Mouse (Mus musculus): ENCODE measurements around the gene Auts2.

Gene Auts2

DNA sequence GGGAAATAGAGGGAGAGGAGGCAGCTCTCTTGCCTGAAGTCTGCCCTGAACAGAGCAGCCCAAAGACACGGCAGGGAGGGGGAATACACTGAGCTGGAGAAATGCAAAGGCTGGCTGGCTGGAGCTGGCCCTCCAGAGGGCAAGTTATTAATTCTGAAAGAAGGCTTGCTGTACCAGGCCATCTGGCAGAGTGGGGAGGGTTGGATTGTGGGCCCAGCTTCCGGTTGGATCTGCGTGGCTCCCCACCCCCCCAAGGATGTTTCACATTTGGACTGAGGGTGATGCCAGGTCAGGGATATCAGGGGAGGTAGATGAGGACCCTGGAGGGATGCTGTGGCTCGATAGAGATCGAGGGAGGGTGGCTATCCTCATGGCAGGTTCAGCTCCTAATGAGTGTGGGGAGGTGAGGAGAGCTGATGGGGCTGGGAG is 968.0 kb downstream of the Auts2 start:
- DNase-seq (ENCODE audit: low spot score in 2 of 2), result no peak

DNA sequence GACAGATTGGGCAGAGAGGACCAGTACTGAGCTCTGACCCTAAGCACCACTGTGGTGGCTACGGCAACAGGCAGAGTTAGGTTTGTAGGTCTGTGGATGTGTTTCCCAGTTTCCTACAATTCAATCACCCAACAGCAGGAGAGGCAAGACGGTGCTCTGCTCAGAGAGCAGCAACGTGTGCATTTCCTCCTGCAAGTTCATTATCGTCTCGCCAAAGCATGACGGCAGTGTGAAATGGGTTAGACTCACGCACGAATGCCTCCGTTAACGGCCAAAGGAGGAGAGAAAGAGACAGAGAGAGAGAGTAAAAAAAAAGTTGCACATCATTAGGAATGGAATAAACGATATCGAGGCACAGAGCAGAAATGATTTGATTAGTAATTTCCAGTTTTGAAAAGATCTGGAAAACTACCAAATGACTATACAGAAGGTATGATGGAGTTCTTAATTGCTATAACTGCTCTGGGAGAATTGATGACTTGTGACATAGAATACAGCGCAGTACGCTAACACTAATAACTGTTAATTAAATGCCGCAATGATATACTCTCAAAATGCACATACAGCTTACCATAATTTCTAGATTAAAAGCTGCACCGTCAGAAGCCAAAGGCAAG is 968.6 kb downstream of the Auts2 start:
- DNase-seq (ENCODE audit: low spot score in 2 of 2), result no peak

DNA sequence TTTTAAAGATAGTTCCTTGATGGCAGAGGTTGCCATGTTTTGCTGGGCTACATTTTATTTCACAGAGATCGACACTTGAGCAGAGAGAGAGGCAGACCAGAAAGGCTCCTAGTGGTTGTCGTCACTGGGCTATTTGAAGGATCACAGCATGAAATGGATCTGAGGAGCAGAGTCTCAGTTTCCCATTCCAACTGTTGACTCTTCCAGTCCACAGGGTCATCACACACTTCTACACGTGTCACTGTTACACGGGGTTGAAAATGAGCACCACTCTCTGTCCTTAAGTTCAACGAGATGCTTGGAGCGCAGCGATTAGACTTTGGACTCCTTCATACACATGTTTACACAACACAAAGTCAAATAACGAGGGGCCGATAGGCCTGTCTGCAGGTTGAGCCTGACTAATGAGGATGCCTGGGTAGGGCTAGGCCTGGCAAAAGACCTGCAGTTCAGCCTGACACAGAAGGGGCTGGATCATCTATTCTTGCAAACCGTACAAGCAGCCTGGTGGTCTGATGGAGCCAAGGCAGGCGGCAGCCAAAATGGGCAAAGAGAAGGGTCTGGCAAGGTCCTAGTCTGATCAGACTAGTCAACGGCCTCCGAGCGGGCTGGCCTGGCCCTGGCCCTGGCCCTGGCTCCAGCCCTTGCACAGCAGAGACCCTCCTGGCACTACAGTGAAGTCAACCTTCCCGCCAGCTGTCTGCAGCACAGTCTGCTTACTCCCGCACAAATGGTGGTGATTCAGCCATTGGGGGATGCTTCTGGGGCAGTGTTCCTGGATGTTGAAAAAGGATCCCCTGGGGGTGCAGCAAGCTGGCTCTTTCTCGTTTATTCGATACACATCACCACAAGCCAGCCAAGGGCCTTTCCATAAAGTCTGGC is 969.6 kb downstream of the Auts2 start:
- no peak for DNase-seq (ENCODE audit: low spot score in 2 of 2)

DNA sequence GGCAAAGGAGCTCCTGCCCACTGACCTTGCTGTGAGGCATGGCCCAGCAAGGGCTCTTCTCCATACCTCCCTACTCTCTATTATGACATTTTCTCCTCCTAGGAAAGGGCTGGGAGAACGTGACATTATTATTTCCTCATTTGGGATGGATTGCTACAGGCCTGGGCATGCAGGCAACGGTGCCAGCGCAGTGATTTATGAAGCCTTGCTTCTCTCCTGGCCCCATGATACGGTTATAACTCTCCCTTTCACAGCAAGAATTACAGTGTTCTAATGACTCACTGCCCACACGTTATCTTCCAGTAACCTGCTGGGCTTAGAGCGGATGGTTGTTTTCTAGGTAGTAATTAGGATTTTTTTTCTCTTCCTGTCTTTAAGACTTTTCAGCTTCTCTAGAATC is 977.1 kb downstream of the Auts2 start:
- peak; percentile 37 to 75 for DNase-seq (ENCODE audit: low spot score in 2 of 2)

DNA sequence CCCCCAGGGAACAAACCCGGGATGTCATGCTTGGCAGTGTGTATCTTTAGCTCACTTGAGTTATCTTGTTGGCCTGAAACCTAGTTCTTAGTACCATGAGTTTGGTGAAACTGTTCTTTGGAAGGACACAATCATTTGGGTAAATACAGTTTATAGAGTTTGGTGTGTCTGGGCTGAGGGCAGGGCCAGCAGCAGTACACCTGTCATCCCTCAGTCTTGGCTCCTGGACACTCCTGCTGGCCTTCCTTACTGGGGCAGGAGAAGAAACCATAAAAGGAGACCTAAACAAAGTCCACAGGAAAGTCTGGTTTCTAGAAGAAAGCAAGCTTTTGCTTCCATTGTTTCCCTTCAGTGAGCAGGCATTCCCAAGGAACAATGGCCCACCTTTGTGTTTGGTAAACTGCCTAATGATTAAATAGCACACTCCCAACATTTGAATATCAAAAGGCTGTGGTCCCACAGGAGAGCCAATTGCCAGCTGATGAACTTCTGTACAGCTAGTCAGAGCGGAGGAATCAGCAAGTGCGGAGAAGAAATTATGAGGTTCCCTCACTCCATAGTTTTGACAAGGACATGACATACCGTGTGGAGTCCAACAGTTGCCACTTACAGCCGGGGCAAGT is 979.4 kb downstream of the Auts2 start:
- DNase-seq (ENCODE audit: low spot score in 2 of 2), result no peak

DNA sequence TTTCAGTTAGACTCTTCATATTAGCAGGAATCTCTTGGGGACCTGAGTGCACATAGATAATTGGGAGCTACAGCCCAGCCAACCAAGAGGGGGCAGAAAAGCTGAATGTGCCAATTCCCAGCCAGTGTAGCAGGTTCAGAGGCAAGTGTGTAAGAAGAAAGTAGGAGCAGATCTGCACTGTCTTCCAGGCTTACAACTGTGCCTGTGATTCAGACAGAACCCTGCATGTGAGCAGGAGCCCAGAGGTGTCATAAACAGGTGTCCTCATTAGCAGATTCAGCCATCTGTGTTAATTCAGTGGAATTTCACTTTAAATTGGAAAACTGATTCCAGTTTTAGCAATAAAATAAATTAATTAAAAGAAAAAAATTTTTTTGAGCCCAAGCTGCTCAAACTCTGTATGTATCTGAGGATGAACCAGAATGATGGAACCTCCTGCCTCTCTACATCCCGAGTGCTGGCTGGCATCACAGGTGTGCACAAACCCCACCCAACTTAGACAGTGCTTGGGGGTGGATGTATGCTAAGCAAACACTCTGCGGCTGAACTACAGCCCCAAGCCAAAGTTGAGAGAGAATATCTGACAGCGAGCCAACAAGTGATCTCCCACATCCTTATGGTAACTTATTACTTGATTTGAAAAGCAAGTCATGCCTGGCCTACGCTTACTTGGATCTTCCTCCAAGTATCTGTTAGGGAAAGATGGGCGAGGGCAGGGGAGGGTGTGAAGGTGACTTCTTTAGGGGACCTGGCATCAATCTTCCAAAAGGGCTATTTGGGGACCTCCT is 982.2 kb downstream of the Auts2 start:
- DNase-seq (ENCODE audit: low spot score in 2 of 2), result no peak

DNA sequence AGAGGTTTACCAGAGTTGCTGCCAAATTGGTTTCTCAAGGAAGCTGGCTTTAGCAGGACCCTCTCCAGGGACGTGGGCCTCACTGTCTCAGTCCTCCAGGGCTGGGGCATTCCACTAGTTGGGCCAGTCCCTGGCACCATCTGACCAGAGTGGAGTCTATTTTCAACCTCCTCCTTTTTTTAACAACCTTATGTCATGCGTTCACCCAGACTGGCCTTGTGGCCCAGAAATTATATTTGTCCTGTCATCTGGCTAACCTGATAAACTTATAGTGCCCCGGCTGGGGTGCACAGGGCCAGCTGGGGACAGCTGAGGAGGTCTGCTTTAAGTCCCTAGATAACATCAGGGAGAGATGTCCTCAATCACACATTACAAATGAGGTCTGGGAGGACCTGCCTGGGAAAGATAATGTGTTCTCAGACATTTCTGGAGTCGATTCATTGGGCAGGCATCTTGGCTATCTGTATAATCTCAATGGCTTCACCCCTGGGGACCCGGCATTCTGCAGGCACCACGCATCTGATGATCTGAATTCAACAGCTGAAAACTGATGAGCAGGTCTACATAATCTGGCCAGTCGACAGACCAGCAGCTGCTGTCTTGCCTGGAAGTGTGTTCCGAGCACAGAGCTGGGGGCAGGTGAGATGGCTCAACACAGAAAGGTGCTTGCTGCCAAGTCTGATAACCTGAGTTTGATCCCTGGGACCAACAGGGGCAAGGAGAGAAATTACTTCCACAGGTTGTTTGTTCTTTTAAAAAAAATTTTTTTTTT is 984.6 kb downstream of the Auts2 start:
- DNase-seq (ENCODE audit: low spot score in 2 of 2), result no peak

DNA sequence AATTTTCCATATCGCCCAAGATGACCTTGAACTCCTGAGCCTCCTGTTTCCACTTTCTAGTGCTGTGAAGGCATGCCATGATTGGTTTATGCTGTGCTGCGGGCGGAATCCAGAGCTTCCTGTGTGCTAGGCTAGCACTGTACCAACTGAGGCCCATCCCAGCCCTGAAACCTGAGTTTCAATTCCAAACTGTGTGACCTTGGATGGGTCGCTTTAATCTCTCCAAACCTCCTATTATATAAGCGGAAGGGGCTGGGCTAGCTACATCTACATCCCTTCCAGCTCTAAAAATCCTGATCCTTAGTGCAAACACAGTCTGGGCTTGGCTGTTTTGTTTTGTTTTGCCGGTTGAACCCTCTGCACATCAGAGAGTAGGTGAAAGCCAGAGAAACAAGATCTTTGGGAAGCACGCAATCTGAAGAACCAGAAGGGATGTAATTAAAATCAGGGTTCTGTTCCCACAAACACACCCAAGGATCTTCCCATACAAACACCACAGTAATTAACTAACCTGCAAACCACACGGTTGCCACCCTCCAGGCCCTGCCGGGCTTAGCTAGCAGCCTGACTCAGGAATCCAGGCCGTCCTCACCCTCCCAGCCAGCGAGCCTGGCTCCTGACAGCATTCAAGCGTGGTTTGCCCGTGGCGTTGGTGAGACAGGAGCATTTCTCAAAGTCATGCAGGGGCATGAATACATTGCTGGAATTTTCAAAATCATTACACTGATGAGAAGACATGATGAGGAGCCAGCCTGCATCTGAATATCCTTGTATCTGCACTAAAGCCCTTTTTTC is 985.4 kb downstream of the Auts2 start:
- DNase-seq (ENCODE audit: low spot score in 2 of 2), result no peak

DNA sequence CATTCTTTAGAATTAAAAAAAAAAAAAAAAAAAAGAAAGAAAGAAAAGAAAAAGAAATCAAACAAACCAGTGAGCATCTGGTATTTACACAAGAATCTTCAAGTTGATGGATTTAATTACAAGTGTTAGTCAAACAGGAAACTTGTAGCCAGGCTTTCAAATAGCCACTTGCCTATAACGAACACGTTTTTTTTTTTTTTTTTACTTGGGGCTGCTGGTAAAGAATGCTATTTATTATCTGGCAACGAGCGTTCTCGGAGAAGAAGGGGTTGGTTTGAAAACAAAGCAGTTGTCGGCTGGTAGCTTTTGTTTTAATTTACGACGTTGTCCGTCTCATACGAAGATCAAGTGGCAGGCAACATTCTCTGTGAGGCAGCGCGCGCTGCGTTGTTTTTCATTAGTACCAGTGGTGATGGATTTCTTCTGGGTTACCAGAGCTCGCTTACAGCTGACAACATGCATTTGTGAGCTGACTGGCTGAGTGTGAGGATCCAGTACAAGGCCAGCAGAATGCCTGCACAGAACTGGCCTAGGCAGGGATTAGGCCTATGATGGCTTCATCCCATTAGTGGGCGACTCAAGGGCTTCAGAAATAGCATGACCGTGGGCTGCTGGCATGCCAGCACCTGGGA is 994.1 kb downstream of the Auts2 start:
- no peak for DNase-seq (ENCODE audit: low spot score in 2 of 2)

DNA sequence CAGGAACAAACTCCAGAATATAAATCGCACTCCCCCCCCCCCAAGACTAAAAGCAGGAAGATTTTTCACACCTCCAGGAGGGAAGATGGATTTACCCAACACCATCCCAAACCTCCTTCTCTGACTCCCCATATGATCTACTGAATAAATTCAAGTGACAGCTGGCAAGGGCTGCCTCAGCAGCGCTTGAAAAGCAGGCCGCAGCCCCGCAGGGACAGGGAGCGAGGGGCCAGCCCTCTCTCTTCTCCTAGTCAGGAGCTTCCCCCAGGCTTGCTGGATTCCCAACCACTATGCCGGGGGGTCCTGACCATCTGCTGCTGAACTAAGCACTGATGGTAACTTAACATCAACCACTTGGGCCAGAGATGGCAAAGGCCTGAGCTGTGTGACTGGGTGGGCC is 995.2 kb downstream of the Auts2 start:
- DNase-seq (ENCODE audit: low spot score in 2 of 2), result no peak

DNA sequence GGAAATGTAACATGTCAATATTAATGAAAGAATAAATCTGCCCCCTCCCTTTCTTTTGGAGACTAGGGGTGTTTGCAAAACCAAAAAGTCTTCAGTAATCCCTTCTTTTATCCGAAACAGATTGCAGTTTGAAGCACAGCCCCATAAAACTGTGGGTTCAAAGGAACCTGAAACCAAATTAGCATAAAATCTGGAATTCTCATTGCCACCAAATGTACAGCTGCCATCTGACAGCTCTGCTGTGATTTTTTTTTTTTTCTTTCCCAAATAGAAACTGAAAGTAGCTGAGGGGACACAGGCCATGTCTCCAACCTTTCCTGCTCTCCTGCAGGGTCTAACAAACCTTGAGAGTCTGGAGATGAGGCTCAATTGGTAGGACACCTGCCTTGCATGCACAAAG is 996.7 kb downstream of the Auts2 start:
- no peak for DNase-seq (ENCODE audit: low spot score in 2 of 2)

DNA sequence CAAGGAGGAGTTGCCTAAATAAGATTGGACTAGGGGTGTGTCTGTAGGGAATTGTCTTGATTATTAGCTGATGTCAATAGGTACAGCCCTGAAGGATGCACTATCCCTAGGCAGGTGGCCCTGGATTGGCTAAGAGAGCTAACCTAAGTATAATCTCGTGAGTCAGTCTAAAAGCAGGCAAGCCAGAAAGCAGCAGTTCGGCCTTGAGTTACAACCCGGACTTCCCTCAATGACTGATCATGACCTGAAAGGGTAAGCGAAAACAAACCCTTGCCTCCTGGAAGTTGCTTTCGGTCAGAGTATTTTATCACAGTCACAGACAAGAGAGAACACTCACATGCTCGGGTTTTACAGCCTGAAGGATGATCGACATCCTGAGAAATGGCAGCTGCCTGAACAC is 998.8 kb downstream of the Auts2 start:
- DNase-seq (ENCODE audit: low spot score in 2 of 2), result no peak

DNA sequence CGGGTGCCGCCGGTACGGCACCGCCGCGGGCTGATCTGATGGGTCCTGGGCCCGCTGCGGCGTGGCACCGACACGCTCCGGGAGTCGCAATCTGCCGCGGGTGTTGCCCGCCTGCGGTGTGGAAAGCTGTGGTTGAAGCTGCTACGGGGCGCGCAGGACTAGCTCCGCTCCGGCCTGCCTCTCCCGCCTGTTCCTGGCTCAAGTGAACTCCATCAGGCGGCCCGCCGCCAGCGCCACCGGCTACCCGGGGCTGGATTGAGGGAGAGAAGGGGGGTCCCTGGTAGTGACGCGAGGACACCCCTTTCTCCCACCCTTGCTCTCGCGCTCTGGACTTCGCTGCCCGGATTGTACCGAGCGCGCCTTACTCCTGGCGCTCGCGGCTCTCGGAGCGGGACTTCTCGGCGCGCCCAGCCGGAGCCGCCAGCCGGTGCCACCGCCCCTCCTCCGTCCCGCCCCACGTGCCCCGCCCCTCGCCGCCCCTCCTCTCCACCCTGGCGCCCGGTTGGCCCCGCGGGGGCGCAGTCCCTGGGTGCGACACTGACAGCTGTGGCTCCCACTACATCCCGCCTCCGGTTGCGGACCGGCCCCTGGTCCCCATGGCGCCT is 1004.7 kb downstream of the Auts2 start:
- DNase-seq (ENCODE audit: low spot score in 2 of 2), result peak; percentile 71 to 83

DNA sequence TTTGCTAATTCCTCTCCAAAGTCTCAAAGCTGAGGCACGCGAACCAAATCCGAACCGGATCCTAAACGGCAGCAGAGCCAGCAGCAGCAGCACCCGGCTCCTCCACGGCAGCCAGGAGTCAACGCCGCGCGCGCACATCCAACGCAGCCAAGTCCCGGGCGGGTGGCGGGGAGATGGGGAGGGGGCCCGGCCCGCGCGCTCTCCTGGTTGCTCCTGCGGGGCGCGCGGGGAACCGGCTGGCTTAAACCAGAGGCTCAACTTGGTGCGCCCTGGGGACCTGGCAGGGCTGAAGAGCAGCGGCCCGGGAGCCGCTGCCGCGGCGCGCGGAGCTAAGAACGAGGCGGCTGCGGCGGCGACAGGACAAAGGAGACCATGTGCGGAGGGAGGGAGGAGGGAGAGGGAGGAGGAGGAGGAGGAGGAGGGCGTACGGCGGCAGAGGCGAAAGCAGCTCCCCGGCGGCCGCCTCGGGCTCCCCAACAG is 1005.3 kb downstream of the Auts2 start:
- DNase-seq (ENCODE audit: low spot score in 2 of 2), result peak; percentile 27 to 64

DNA sequence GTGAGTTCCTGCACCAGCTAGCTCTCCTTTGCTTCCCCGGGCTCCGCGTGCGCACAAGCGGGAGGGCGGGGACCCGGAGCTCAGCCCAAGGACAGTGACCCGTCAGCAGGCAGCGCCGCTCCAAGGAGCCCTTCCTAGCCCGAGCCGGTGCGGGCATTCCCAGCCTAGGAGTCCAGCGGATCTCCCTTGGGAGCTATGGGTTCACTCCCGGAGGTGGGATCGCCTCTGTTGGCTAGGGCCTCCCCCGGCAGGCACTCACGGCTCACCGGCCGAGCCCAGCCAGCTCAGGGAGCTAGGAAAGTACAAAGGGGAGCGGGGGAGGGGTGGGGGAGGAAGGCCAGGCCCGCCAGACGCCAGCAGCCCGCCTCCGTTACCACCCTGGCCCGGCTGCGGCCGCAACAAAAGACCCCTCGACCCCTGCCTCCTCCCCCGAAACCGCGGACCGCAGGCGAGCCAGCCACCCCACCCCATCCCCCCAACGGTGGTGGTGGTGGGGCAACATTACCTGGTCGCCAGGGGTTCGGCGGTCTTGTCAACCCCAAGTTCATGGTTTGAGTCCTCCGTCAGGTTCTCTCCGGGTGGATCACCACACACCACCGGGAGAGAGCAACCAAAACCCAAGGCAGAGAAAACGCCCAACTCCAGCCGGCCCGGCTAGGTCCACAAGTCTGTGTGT is 1005.9 kb downstream of the Auts2 start:
- peak; percentile 49 to 78 for DNase-seq (ENCODE audit: low spot score in 2 of 2)

DNA sequence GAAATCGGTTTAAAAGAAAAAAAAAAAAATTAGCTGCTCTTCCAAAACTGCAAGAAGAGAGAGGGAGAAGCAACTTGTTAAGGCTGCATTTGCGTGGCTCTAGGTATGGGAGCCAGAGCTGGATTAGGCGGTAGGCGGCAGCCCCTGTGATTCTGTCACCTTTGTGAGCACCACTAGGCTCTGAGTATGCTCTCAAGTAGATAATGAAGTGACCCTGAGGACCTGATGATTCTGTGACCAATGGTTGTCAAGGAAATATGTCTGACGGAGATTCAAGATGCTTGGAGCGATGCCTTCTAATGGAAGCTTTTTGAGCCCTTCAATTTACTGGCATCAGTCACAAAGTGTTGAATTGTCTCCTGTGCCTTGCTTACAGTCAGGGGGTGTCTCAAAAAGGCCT is 1007.4 kb downstream of the Auts2 start:
- DNase-seq (ENCODE audit: low spot score in 2 of 2), result no peak

DNA sequence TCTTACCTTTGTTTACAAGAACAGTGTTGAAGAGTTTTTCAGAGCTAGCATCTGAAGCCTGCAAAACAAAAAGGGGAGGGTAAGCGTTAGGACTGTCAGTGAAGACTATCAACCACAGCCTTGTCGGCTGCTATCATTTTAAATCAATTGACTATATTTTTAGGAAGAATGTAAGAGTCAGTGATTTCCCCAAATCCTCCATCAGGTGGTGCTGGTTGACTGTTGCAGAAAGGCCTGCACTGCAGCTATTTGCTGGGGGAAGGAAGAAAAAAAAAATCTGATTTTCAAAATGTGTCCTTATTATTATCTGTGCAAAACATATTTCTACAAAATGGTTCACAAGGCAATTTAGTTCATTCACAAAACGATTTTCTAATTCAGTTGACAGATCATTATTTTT is 1009.3 kb downstream of the Auts2 start:
- DNase-seq (ENCODE audit: low spot score in 2 of 2), result no peak

DNA sequence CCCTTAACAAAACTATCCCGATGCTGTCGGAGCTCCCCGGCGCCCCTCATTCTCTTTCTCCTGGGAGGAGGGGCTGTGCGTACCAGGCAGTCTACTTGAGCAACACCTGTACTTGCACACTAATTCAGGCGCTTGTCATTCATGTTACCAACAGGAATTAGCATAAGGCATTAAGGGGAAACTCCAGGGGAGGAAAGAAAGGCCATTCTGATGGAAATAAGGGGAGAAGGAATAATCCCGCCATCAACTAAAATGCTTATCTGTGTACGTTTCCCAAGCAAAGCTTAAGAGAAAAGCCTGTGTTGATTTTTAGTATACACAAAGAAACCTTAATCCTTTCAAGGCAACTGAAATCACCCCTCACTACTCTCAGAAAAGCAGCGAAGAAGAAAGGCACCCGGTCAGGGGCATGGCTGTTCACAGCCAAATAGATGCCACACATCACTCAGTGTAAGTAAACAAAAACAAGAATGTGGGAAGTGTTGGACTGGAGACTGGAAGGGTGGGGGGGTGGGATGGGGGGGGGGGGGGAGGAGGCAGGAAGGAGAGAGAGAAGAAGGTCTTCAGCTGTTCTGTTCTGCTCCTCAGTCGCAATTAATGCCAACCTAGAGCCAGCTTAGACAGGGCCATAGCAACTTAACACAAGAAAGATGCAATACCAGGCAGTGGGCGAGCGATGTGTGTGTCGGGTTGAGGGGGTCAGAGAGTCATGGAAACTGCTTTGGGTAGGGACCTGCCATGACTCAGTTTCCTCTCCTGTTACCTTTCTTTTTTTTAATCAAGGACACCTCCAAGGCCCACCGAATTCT is 1011.2 kb downstream of the Auts2 start:
- DNase-seq (ENCODE audit: low spot score in 2 of 2), result no peak

All from urinary bladder, adult 18-20 months (tissue).